Mouse (Mus musculus): ENCODE measurements around the gene Defb35.
"Not testable (repeated sequence)": the region's sequence is repeated elsewhere in the genome, so short reads cannot be mapped to it uniquely, and the experiment has no call there.

Gene Defb35

DNA sequence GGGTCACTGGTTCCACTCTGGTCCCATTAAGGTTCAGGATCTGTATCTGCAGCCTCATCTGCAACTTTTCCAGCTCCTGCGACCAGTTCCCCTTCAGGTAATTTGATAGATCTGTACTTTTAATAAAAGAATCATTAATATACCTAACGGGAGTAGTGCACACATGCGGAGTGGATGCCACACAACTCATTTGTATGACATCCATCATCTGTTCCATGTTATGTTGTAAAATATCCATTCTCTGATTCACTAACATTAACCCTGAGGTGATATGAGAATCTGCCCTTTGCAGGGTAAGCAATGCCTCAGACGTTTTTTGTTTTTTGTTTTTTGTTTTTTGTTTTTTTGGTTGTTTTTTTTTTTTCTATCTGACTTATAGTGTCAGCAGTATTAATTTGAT lies at the start of gene Defb35:
Gene Defb35, plus strand, starts transcription at position 301 of the 400 bp plus-strand sequence.
- DNase-seq (ENCODE audit: extremely low read depth, low read depth, low spot score), result not testable (repeated sequence)

GRCm38 (mm10) chr8:21906290-21906689 lies 31.9 kb upstream of the Defb35 start, which contains the start of gene Defb11:
TSS of gene Defb11 (minus strand) at chr8:21906412.
- DNase-seq (ENCODE audit: extremely low read depth, low read depth, low spot score), result not testable (repeated sequence)

DNA sequence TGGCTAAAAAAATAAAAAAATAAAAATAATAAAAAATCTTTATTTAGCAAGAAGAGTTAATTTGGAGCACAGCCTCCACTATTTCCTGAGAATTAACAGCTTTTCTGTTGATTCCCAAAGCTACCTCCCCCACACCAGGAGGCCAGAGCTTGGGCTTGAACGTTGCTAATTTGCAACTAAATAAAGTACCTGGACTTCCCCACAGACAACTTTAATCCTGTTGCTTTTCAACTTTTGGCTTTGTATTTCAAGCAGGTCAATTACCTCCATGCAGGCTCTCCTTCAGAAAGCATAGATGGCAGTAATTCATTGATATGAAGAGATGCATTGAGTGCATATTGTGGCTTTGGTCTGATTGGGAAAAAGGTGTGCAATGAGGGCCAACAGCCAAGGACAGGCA lies 26.2 kb upstream of the Defb35 start:
- DNase-seq (ENCODE audit: extremely low read depth, low read depth, low spot score), result no peak

- DNase-seq (ENCODE audit: extremely low read depth, low read depth, low spot score), result no peak
Measured at GRCm38 (mm10) chr8:21912554-21912953, 25.6 kb upstream of the Defb35 start.

DNA sequence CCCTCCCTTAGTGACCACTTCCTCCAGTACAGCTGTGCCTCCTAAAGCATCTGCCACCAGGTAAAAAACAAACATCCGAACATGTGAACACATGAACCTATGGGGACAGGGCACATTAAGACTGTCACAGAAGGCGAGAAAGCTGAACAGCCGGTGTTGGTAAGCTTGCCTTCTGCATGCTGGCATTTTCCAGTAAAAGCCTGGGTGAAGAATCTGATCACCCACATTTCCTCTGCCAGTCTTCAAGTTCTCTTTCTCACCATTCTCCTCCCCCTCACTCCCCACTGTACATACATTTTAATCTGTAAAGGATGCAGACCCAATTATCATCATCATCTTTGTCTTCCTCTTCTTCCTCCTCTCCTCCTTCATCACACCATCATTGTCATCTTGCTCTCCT lies 22.5 kb upstream of the Defb35 start:
- no peak for DNase-seq (ENCODE audit: extremely low read depth, low read depth, low spot score)

DNA sequence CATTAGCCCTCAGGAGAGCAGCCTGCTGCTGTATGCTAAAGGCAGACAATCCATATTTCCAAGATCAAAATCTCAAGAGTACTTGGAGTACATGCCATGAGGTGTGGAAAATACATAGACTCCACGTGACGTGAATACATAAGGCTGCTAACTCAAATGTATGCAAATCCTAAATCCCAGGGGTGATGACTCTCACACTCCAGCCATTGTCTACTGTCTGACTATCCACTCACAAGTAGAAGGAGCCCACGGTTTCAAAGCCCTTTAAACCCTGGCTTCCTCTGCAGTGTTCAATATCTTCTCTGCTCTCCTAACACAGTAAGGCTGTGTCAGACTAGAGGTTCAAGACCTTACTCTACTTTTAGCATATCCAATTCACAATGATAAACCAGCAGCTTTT lies 7.4 kb upstream of the Defb35 start:
- not testable (repeated sequence) for DNase-seq (ENCODE audit: extremely low read depth, low read depth, low spot score)

DNA sequence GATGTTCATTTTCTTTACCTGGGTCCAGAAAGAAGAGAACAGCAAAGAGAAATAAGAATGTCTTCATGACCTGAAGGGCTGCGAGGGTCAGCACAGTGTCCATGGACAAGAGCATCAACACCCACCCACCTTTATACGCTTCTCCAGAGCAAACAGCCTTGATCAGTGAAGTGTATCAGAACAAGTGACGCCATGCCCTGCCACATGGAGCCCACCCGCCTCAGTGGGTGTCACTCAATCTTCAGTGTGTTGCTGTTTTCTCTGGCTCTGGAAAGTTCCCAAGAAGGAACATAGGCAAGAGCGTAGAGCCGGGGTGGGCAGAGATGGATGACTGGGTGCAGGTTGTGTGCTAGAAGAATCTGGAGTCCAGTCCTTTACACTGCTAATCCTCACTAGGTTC lies 5.5 kb upstream of the Defb35 start, which contains the start of gene Defb15:
Gene Defb15, minus strand, starts transcription at position 101 of the 400 bp plus-strand sequence.
- DNase-seq (ENCODE audit: extremely low read depth, low read depth, low spot score), result no peak

DNA sequence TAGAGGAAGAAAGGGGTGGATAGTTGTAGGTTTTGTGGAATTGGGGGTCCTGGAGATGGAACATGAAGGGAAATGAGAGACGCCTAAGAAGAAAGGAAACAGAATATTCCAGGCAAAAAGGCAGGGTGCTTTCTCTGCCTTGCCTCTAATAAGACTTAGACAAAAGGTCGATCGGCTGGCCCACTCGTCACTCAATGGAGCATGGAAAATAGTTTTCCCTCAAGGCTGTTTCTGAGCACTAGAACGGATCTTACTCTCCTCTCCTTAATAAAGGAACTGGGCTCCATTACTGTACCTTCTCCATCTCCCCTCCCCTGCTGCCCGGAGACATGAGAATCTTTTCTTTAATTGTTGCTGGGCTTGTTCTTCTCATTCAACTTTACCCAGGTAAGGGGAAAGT lies 8.3 kb downstream of the Defb35 start, which contains the start of gene Defb13:
Gene Defb13, plus strand, starts transcription at position 301 of the 400 bp plus-strand sequence.
- DNase-seq (ENCODE audit: extremely low read depth, low read depth, low spot score), result no peak

GRCm38 (mm10) chr8:21947311-21948017 lies 9.3 kb downstream of the Defb35 start:
- DNase-seq (ENCODE audit: extremely low read depth, low read depth, low spot score), result no peak

GRCm38 (mm10) chr8:21955321-21955720 lies 17.2 kb downstream of the Defb35 start:
- DNase-seq (ENCODE audit: extremely low read depth, low read depth, low spot score), result no peak

- DNase-seq (ENCODE audit: extremely low read depth, low read depth, low spot score), result no peak
Measured at GRCm38 (mm10) chr8:21956336-21956735, 18.2 kb downstream of the Defb35 start.

DNA sequence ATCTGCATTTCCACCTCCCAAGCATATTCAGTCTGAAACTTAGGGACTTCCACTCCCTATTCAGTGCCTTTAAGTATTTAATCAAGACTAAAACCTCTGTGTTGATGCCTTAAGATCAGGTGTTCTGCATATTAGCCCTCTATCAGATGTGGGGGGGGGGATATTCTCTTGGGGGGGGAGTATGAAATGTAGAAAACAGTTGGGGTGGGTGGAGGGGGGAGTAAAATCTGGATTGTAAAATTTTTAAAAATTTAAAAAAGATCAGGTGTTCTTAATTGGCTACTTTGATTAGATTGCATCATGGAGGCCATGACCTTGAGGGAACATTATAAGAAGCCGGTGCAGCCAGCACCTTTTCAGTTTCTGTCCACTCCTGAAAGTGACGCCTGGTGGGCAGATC lies 20.3 kb downstream of the Defb35 start, which contains the start of gene Fam90a1a:
Gene Fam90a1a, plus strand, starts transcription at position 301 of the 400 bp plus-strand sequence.
- DNase-seq (ENCODE audit: extremely low read depth, low read depth, low spot score), result no peak

DNA sequence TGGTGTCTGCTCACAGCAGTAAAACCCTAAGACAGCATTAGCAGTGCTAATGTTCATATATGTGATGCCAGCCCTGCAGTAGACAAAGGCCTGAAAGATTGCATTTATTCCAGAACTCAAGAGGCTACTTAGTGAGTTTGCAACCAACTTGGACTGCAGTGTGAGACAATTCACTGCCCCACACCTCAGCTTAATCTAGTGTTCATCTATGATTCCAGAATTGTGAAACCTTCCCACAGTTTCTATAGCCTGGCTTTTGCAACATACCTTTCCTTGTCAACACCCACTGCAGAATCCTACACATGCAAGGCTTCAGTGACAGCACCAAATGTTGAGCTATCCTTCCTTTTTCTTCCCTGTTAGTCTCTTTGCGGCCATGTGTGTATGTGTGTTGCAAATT lies 28.5 kb downstream of the Defb35 start:
- DNase-seq (ENCODE audit: extremely low read depth, low read depth, low spot score), result peak; percentile 68

- DNase-seq (ENCODE audit: extremely low read depth, low read depth, low spot score), result no peak
Measured at GRCm38 (mm10) chr8:21969475-21969874, 31.3 kb downstream of the Defb35 start, which contains the start of gene Ccdc70. TSS of gene Ccdc70 (plus strand) at chr8:21969775.

GRCm38 (mm10) chr8:21978193-21978592 lies 40.0 kb downstream of the Defb35 start:
- DNase-seq (ENCODE audit: extremely low read depth, low read depth, low spot score), result no peak

DNA sequence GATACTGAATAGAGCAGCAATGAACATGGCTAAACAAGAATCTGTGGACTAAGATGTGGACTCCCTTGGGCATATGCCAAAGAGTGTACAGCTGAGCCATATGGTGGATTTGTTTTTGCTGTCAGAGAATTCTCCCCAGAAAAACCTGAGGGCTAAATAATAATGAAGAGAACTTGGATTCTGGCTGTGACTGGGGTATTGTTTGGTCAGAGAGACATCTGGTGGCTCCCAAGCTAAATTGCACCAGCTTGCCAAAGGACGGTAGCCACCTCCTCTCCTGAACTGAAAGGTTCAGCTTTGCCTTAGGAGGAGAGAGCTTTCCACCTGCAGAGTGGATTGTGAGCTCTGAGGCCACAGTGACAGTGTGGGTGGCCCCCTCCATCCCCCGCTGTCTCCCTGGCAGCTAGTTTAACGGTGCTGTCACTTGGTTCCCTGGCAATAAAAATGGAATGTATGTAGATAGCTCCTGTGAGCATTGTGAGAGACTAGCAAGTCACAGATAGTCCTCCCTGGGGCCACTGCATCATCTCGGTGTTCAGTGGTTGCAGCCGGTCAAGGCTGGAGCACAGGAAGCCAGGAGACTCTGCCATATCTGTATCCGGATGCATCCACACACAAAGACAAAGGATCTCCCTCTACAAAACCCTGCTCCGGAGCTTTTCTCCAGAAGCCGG lies 43.6 kb downstream of the Defb35 start:
- no peak for DNase-seq (ENCODE audit: extremely low read depth, low read depth, low spot score)
